Mouse (Mus musculus) thymus, postnatal 10 days (tissue): ENCODE data around the gene Golga4.

Experiments used
- DNase-seq, 2 experiments: peaks; one replicate each; pipeline ENCODE4 v3.0.0; 2021; ENCODE audit warnings: low spot score in 2 of 2

Gene Golga4

DNA sequence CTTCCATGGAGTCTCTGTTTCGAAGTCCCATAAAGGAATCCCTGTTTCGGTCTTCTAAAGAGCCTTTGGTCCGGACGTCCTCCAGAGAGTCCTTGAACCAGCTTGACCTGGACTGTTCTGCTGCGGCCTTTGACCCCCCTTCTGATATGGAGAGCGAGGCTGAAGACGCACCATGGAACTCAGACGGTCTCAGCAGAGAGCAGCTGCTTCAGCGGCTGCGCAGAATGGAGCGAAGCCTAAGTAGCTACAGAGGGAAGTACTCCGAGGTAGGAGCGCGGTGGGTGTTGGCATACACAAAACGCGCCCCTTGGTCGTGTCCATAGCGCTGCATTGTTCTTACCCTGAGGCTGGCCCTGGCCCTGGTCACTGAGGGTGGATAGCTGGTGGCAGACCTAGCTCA lies 21.0 kb downstream of the Golga4 start:
- DNase-seq = no peak

DNA sequence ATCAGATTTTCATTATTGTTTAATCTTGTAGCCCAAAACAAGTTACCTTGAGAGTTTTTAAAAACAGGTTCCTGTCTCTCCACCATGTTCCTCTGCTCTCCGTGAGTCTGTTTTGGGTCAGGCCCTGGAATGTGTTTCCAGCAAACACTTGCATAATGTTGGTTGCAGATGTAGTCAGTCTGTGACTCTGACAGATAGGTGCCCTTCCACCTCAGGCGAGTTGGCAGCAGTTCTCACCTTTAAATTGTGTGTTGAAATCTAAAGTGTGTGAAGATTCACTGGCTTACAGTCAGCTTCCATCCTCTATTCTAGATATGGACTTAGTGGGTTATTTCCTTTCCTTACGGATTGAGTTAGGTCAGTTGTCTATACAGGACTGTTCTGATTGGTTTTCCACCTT lies 23.7 kb downstream of the Golga4 start:
- no peak for DNase-seq

DNA sequence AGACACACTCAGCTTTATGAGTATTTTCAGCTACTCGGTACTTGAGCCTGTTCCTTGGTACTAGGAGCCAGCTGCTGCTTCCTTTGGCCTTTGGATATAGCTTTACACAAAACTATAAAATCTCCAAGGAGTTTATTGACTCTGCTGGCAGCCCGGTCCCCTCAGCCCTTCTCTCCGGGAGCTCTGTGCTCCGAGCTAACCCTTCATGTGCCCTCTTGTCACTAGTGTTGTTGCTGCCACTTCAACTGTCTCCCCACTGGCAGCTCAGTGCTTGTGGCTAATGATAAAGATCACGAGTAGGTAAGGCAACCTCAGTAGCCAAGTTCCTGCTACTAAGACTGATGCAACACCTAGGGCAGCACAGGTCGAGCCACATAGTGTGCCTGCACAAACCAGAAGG lies 24.6 kb downstream of the Golga4 start:
- no peak for DNase-seq

DNA sequence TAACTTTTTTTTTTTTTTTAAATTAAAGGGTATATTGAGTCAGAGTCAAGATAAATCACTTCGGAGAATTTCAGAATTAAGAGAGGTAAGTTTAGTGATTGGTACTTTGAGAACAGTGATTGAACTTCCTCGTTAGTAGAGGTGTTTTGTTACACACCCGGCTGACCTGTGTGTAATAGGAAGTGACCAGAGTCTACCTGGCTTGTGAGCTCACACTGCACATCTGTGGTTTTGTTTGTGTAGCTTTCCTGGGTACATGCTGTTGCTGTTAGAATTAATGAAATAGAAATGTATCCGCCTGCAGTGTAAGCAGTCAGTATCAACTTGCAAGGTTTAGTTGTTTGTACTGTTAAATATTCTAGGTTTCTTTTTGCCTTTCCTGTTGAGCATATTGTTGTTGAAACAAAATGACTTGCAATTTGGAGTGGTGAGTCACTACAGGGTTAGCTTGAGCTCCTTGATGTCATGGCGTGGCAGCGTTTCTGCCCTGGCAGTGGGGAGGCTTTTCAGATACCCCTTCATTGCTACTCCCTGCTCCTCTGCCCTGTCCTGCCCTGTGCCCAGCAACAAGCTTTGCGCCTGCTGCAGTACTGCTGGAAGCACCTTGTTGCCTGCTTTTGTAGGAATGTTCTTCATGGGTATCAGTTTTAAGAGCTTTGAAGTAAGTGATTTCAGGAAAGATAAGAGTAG lies 26.6 kb downstream of the Golga4 start:
- DNase-seq = no peak

DNA sequence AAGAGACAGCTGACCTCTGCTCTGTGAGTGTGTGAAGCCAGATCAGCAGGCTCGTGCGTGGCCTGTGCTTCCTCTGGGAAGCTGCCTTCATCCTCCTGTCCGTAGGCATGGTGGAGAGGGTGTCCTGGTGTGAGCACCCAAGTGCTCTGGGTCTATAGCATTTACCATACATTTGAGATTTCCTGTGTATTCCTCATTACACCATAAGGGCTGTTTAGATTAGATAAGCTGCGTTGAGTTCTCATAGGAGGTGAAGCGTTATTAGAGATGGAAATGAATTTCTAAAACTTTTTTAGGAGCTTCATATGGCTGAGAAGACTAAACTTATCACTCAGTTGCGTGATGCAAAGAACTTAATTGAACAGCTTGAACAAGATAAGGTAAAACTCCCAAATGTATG lies 30.9 kb downstream of the Golga4 start:
- DNase-seq = no peak

DNA sequence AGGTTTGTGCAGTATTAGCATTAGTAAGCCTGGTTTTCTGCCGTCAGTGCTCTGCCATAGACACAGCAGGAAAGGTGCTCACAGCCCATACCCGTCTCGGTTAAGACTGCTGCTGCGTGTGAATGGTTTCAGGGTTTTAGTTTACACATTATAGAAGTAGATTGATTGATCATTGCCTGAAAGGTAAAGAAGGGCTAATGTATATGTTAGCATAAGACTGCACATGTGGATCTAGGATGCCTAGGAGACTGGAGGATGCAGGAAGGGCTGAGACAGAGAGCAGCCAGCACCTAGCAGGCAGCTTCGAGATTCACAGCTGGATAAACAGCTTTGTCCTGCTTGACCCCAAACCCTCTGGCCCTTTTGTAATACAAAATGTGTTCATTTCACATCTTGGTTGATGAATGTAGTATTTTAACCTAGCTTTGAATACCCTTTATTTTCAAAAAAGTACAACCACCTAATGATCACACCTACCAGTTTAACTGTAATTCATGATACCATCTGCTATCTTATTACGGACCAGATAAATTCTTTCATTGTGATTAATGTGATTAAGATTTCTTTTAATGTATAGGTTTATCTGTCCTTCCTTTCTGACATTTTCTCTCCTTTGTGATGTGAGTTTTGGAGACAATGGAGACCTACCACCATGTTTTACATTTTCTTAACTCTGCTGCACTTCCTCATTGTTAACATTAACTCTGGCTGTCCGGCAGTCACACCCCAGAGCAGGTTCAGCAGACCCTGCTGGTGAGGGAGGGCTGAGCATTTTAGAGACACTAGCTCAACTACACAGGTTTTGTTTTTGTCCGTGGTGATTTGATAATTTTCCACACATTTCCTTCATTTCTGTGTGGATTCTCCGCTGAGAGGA lies 31.6 kb downstream of the Golga4 start:
- DNase-seq = no peak

DNA sequence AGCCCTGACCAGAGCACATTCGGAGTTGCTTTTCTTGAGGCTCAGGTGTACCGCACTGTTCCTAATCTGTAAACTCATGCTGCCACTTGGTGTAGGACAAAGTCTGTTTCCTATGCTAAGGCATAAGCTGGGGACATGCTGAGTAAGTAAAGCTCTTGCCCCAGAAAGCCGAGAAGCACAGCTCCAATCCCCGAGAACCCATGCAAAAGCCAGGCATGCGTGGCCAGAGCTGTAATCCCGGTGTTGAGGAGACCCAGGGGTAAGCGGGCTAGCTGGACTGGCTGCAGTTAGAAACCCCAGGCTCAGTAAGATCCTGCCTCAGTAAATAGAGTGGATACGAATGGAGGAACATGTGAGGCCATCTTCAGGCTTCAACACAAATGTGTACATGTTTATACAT lies 35.8 kb downstream of the Golga4 start:
- no peak for DNase-seq

DNA sequence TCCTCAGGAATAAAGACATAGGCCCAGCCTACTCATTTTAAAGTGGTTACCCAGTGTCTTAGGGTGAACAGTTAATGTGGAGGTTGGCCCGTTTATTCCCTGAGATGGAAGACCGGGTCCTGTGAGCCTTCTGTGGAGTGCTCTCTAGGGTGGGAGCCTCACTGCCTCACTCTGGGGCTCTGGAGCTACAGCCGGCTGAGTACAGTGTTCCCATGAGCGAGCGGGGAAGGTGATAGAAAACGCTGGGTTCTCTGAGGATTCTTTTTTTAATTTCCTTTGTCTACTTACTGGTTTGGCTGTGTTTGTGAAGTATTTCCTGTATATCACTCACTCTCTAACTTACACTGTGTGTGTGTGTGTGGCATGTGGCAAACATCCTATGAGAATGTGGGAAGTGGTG lies 39.1 kb downstream of the Golga4 start:
- DNase-seq = no peak

DNA sequence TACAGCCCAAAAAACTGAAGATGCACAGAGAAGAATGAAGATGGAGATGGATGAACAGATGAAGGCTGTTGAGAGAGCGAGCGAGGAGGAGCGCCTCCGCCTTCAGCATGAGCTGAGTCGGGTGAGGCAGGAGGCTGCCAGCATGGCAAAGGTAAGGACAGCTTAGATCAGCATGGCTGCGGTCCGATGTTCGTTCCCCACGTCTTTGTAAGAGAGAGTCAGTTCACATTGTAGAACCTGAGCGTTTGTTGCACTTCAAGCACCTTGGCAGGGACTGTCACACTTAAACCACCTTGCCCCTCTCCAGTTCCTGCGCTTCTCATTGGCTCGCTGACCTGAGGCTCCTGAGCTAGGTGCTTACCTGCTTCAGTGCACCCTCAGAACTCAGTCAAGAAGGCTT lies 42.6 kb downstream of the Golga4 start:
- DNase-seq = no peak

DNA sequence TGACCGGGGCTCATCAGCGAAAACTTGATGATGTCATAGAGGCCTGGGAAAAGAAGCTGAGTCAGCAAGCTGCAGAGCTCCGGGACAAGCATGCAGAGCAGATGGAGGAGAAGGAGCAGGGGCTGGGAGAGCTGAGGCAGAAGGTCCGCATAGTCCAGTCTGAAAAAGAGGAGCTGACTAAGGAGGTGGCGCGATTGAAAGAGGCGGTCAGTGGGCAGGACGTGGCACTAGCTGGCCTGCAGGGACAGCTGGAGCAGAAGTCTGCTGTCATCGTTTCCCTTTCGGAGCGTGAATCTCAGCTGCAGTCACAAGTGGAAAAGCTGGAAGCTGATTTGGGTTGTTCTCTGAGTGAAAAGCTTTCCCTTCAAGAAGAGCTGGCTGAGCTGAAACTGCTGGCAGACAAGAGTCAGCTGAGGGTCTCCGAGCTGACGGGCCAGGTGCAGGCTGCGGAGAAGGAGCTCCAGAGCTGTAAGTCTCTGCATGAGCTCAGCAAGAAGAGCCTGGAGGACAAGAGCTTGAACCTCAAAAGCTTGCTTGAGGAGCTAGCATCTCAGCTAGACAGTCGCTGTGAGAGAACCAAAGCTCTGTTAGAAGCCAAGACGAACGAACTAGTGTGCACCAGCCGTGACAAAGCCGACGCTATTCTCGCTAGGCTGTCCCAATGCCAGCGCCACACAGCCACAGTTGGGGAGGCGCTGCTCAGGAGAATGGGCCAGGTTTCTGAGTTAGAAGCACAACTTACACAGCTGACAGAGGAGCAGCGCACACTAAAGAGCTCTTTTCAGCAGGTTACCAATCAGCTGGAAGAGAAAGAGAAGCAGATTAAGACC lies 51.1 kb downstream of the Golga4 start:
- DNase-seq = no peak

DNA sequence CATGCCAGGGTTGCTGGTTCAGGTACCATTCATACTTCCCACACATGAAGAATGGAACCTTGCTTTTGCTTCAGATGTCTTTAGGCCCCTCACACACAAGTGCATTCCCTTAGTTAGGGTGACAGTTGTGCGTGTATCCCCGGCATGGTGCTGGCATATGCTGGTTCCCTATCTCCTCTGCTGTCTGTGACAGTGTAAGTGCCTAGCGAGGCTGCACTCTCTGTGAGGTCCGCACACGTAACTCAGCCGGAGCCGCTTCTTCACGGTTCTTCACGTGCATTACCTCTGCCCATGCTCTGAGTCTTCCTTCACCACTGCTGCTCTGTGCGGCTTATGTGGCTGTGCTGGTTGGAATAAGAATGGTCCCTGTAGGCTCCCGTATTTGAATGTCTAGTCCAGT lies 57.3 kb downstream of the Golga4 start:
- DNase-seq = no peak

DNA sequence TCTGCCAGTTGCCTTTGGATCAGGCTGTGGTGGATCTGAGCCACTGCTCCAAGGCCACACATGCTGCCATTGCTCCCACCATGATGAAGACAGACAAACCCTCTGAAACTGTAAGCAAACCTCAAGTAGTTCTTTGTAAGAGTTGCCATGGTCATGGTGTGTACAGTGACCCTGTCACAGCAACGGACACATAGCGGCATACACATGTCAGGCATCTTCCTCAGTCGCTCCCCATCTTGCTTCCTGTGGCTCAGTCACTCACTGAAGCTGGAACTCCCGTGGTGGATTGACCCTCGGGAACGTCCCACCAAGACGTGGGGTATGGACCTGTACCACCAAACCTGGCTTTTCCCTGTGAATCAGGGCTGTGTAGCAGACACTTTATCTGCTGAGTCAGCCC lies 57.8 kb downstream of the Golga4 start:
- DNase-seq = no peak

DNA sequence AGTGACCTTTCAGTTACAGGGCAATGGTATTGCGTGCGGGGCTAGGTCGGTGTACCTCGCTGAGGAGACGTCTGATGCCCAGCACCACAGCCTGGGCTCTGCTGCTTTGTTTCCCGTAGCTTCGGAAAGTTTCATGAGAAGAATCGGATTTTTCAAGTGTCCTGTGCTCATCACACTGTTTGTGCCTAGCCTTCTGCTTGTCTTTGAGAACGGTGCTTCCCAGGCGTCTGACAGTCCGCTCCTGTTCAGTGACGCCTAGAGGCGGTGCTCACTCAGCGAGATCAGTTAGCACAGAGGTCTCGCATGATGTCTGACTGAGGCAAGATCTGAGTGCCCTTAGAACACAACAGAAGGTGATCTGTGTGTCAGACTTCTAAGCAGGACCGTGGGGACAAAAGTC lies 58.6 kb downstream of the Golga4 start:
- no peak for DNase-seq

DNA sequence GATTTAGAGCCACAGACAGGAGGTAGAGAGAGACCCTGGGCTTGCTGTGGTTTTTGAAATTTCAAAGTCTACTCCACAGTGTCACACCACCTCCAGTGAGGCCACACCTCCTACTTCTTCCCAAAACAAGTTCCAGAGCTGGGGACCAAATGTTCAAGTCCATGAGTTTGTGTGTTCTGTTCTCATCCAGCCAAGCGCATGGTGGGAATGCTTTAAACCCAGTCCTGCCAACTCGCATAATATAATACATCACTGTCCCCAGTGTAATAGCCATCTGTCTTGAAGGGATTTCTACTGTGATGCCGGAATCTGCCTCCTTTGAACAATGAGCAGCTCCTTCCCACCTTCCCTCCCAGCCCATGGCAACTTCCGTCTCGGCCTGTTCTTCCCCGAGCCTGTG lies 63.3 kb downstream of the Golga4 start:
- DNase-seq = no peak

DNA sequence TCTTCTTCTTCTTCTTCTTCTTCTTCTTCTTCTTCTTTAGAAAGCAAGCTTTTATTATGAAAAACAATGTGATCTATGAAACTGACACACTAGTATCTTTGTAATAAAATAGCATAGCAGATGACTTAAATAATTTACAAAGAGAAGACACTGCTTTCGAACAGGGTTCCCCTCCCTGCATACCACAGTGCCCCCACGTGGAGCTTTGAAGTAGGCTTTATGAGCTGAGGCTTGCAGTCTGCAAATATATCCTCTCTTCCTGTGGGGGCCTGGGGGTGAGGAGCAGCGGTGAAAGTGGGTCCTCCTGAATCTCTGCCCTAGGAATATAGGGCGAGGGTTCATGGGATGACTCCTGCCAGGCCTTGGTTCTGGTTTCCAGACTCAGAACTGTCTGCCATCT lies 64.8 kb downstream of the Golga4 start:
- no peak for DNase-seq

DNA sequence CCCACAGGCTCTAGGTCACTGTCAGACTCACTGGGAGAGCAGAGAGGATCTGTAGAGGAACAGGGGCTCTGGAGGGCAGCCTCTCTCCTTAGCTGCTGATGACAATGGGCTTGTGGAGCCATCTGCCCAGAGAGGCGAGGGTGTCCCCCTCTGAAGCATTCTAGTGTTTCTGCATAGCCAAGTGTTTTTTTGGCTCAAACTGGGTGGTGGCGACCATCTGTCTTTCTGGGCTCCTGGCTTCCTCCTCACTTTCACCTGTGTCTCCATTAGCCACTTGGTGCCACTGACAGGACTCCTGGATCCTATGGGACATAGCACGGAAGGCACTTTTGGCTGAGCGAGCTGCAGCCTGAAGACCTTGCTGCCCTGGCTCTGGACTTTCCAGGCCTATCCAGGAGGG lies 65.6 kb downstream of the Golga4 start:
- DNase-seq = no peak

DNA sequence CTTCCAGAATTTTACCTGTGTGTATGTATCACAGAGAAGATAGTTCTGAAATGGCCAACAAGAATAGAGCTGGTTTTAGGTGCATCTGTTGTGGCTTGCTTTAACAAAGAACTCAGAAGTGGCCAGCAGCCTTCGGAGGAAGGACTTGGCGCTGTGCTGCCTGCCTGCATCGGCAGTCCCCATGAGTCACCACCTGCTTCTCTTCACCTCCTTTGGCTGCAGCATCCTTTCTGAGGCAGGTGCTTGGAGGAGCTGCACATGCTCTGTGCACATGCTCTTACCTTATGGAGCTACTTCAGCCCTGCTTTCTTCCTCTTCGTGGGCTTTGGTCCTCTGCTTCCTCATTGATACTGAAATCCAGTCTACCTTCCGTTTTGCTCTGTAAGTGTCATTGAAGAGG lies 68.8 kb downstream of the Golga4 start:
- no peak for DNase-seq

DNA sequence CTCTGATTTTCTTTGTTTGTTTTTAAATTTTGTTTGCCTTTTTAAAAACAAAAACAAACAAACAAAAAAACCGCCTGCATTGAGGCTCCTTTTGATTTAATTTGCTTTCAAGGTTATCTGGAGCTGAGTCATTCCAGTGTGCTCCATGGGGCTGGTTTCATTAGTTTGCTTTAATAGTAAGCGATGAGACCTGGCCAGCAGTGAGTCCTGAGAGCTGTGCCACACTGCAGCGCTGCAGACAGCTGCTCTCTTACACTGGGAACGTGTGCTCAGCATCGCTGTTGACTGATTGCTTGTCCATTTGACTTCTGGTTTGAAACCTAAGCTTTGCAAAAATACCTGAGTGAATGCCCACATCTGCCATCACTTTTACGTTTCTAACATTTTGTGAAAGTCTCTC lies 74.3 kb downstream of the Golga4 start:
- DNase-seq = no peak

DNA sequence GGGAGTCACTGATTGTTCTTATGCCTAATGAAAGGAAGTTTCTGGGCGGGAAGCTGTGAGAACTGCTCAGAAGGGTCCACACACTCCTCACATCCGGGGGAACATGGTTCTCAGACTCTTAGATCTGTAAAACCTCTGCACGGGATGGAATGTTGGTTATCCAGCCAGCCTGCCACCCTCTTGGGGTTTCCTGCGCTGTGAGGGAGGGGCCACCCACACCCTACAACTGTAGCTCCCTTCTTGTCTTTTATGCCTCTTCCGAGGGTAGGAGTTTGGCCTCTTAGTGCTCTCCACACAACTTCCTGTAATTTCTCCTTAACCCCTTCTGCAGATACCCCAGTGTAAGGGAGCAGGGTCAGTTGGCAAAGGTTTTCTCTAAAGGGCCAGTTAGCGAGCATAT lies 76.7 kb downstream of the Golga4 start:
- peak; percentile 19 to 29 for DNase-seq

DNA sequence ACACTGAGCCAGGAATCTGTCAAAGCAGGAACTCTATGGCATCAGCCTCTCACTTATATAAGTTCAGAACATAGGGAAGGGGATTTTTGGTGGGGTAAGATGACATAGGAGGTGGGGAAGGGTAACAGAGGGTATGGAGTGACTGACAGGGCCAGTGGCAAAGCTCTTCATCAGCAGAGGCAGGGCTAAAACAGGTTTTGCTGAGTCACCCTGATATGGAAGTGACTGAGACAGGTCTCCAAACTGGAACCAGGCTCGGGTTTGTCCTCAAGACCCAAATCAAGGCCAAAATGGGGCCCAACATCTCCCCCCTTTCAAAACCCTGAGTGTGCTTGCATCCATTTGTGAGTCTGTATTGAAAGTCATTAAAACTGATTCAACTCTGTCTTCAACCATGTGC lies 78.8 kb downstream of the Golga4 start:
- no peak for DNase-seq

DNA sequence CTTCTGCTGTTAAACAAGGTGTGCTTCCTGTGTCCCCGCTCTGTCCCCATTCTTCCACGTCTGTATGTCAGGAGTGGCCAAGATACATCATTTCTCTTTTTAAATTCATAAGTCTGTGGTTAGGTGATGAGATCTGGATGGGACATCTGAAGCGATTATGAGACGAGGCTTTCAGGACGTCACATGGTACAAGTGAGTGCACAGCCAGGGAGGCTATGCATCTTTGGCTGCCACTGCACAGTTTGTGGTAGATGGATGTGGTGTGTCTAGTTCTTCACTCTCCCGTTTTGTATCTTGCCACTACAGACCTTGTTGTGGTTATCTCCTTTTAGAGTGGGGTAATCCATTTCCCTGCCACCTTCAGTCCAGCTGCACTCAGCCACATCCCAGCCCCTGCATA lies 79.9 kb downstream of the Golga4 start:
- DNase-seq = no peak

DNA sequence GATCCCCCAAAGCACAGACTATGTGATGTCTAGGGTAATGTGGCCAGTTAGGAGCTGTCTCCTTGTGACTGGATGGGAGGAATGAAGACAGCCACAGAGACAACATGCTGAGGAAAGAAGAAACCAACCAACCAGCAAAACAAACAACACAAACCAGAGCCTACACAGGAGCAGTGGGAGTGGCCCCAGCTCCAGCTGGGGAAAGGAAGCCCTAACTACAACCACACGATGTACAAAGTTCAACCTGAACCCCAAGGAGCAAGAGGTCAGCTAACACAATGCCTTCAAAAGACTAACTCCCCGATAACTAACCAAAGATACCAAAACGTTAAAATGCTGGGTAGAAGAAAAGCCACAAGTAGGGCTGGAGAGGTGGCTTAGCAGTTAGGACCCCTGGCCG lies 81.0 kb downstream of the Golga4 start:
- no peak for DNase-seq

DNA sequence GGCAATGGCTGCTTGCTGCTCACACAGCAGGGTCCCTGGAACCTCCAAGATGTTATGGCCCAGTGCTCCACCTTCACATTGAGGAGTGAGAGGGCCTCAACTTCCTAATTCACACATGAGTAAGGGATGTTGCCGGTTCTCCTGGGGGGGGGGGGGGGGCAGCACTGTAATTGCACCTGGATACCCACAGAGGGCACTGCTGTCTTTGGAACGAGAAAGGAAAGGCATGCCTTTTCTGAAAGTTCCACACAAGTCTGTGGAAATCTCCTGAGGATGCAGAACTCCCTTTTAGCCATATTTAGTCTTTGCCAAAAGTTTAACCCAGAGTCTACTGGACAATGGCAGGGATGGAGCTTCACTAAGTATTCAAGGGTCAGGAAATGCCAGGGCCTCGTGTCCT lies 83.2 kb downstream of the Golga4 start:
- DNase-seq = no peak
